Mouse (Mus musculus) sigmoid colon, adult 10 weeks (tissue): ENCODE measurements around the gene Glrx. TPM values are rescaled to one million over a fixed set of nuclear protein-coding genes. Genes with fewer than 3 reads are reported as not detected.

ENCODE experiments used
- polyA plus RNA-seq: library from polyadenylated mRNA; stranded (reverse); fragments of 350-450 nt; fragmentation: Illumina TruSeq; extraction: RNeasy Lipid Tissue Mini Kit (QIAGEN cat#74804); gene quantifications from one replicate; pipeline ENCODE4 v1.2.3, GENCODE M21; 2014; ENCODE audit warnings: low read depth, low replicate concordance

Glrx gene
- polyA plus RNA-seq = 161 TPM

GRCm38 (mm10) chr13:75839719-75840481 lies at the start of gene Glrx:
Gene Glrx, plus strand, starts transcription at chr13:75839868.

Other genes starting within 250 kb of the Glrx start
- 129 TPM for gene Ell2, start 133.1 kb upstream of the Glrx start, polyA plus RNA-seq
- 17.2 TPM for gene Rhobtb3, start 104.1 kb downstream of the Glrx start, polyA plus RNA-seq
- gene Spata9, start 127.3 kb downstream of the Glrx start, polyA plus RNA-seq = not detected
- 105 TPM for gene Rfesd, start 178.9 kb downstream of the Glrx start, polyA plus RNA-seq
- not detected for gene Gpr150, start 217.1 kb downstream of the Glrx start, polyA plus RNA-seq